Mouse (Mus musculus): ENCODE measurements at regions not wholly inside any gene's neighbourhood (a gene's known extent, or its start where the extent isn't known, plus 50 kb on each side); places are given as distances from the start of the nearest gene placed in this dataset.
A peak's percentile ranks its signal among the peaks of the same experiment; 100 is the strongest.
"Not testable (repeated sequence)": the region's sequence is repeated elsewhere in the genome, so short reads cannot be mapped to it uniquely, and the experiment has no call there.

GRCm38 (mm10) chr3:152040751-152041150, 125.3 kb downstream of the Gipc2 start:
- DNase-seq (ENCODE audit: low spot score in 2 of 2), result no peak

- not testable (repeated sequence) for DNase-seq (ENCODE audit: low spot score in 2 of 2)
Measured at GRCm38 (mm10) chr3:152036819-152037218, 129.2 kb downstream of the Gipc2 start.

- no peak for DNase-seq (ENCODE audit: low spot score in 2 of 2)
Measured at GRCm38 (mm10) chr3:152035416-152035815, 130.6 kb downstream of the Gipc2 start.

GRCm38 (mm10) chr3:152034686-152035085, 131.3 kb downstream of the Gipc2 start:
- peak in 1 of 2 experiments; percentile 6 for DNase-seq (ENCODE audit: low spot score in 2 of 2)

GRCm38 (mm10) chr3:152034221-152034620, 131.8 kb downstream of the Gipc2 start:
- no peak for DNase-seq (ENCODE audit: low spot score in 2 of 2)

- DNase-seq (ENCODE audit: low spot score in 2 of 2), result no peak
Measured at GRCm38 (mm10) chr3:152032663-152033318, 133.2 kb downstream of the Gipc2 start.

GRCm38 (mm10) chr3:152028695-152029094, 137.3 kb downstream of the Gipc2 start:
- DNase-seq (ENCODE audit: low spot score in 2 of 2), result no peak

- DNase-seq (ENCODE audit: low spot score in 2 of 2), result no peak
Measured at GRCm38 (mm10) chr3:152026034-152026433, 140.0 kb downstream of the Gipc2 start.

GRCm38 (mm10) chr3:152025122-152025521, 140.9 kb downstream of the Gipc2 start:
- DNase-seq (ENCODE audit: low spot score in 2 of 2), result no peak

GRCm38 (mm10) chr3:152006747-152007146, 159.3 kb downstream of the Gipc2 start:
- no peak for DNase-seq (ENCODE audit: low spot score in 2 of 2)

- no peak for DNase-seq (ENCODE audit: low spot score in 2 of 2)
Measured at GRCm38 (mm10) chr3:152005366-152006025, 160.5 kb downstream of the Gipc2 start.

- no peak for DNase-seq (ENCODE audit: low spot score in 2 of 2)
Measured at GRCm38 (mm10) chr3:152004411-152004955, 161.5 kb downstream of the Gipc2 start.

GRCm38 (mm10) chr3:151997534-151998107, 160.2 kb upstream of the Ptgfr start:
- peak; percentile 21 to 63 for DNase-seq (ENCODE audit: low spot score in 2 of 2)

- no peak for DNase-seq (ENCODE audit: low spot score in 2 of 2)
Measured at GRCm38 (mm10) chr3:151997111-151997510, 159.7 kb upstream of the Ptgfr start.

- DNase-seq (ENCODE audit: low spot score in 2 of 2), result no peak
Measured at GRCm38 (mm10) chr3:151988221-151988620, 150.8 kb upstream of the Ptgfr start.

- no peak for DNase-seq (ENCODE audit: low spot score in 2 of 2)
Measured at GRCm38 (mm10) chr3:151978136-151978535, 140.7 kb upstream of the Ptgfr start.

GRCm38 (mm10) chr3:151977651-151978050, 140.2 kb upstream of the Ptgfr start:
- DNase-seq (ENCODE audit: low spot score in 2 of 2), result no peak

- DNase-seq (ENCODE audit: low spot score in 2 of 2), result no peak
Measured at GRCm38 (mm10) chr3:151949865-151950264, 112.4 kb upstream of the Ptgfr start.

- no peak for DNase-seq (ENCODE audit: low spot score in 2 of 2)
Measured at GRCm38 (mm10) chr3:151948015-151948645, 110.7 kb upstream of the Ptgfr start.

GRCm38 (mm10) chr3:151945916-151946315, 108.5 kb upstream of the Ptgfr start:
- no peak for DNase-seq (ENCODE audit: low spot score in 2 of 2)

- DNase-seq (ENCODE audit: low spot score in 2 of 2), result no peak
Measured at GRCm38 (mm10) chr3:151943542-151943941, 106.1 kb upstream of the Ptgfr start.

- no peak for DNase-seq (ENCODE audit: low spot score in 2 of 2)
Measured at GRCm38 (mm10) chr3:151938472-151939029, 101.1 kb upstream of the Ptgfr start.

Measured in frontal cortex, postnatal 36 days (tissue).